Mouse (Mus musculus) C2C12 (cell line): Measurements from ENCODE around the gene Col4a1. TPM values are rescaled to one million over a fixed set of nuclear protein-coding genes. Genes with fewer than 3 reads are reported as not detected.

ENCODE experiments used
- H3K27me3 ChIP-seq: one replicate; pipeline ENCODE4 v1.6.1; 2011; ENCODE audit not compliant: control insufficient read depth, insufficient read depth, insufficient read length
- H3K36me3 ChIP-seq: one replicate; pipeline ENCODE4 v1.6.1; 2011; ENCODE audit not compliant: control insufficient read depth, insufficient read depth
- H3K4me3 ChIP-seq: one replicate; pipeline ENCODE4 v1.5.1; 2011; ENCODE audit warnings: mild to moderate bottlenecking, control low read depth; ENCODE audit not compliant: poor library complexity, insufficient read depth, severe bottlenecking
- H3K79me2 ChIP-seq: one replicate; pipeline ENCODE4 v1.6.1; 2011; ENCODE audit not compliant: control insufficient read depth, insufficient read depth
- H3K79me3 ChIP-seq: one replicate; pipeline ENCODE4 v1.6.1; 2011; ENCODE audit warnings: low read depth, control low read depth
- H3ac ChIP-seq: one replicate; pipeline ENCODE3; 2011; ENCODE audit warnings: low read depth; ENCODE audit not compliant: control insufficient read depth, insufficient read length
- CEBPB ChIP-seq: IDR thresholded peaks from one replicate; pipeline ENCODE4 v1.6.1; 2011; ENCODE audit warnings: low read depth, mild to moderate bottlenecking, control low read depth, moderate library complexity
- CTCF ChIP-seq: IDR thresholded peaks from one replicate; pipeline ENCODE4 v1.5.1; 2011; ENCODE audit not compliant: control insufficient read depth, insufficient read depth, insufficient read length
- FOSL1 ChIP-seq: IDR thresholded peaks from one replicate; pipeline ENCODE4 v1.8.0; 2011; ENCODE audit warnings: mild to moderate bottlenecking, low read length; ENCODE audit not compliant: poor library complexity, insufficient read depth, severe bottlenecking
- MAX ChIP-seq: IDR thresholded peaks from one replicate; pipeline ENCODE4 v1.6.1; 2011; ENCODE audit warnings: mild to moderate bottlenecking, control low read depth
- MYOD1 ChIP-seq: IDR thresholded peaks from one replicate; pipeline ENCODE4 v1.6.1; 2011; ENCODE audit warnings: low read depth; ENCODE audit not compliant: control insufficient read depth, insufficient read length
- MYOG ChIP-seq: IDR thresholded peaks from one replicate; pipeline ENCODE4 v1.6.1; 2011; ENCODE audit not compliant: control insufficient read depth, insufficient read length; ENCODE audit errors: extremely low read depth
- USF1 ChIP-seq: IDR thresholded peaks from one replicate; pipeline ENCODE4 v1.6.1; 2011; ENCODE audit warnings: low read depth, mild to moderate bottlenecking, control low read depth, moderate library complexity
- polyA plus RNA-seq: library from polyadenylated mRNA; unstranded; fragments of >200 nt; fragmentation: generic; extraction: Trizol; gene quantifications from one replicate; pipeline ENCODE4 v1.2.1, GENCODE M21; 2012; ENCODE audit warnings: missing spikeins

Col4a1 gene
- polyA plus RNA-seq, 1 experiment = 74.7 TPM

DNA sequence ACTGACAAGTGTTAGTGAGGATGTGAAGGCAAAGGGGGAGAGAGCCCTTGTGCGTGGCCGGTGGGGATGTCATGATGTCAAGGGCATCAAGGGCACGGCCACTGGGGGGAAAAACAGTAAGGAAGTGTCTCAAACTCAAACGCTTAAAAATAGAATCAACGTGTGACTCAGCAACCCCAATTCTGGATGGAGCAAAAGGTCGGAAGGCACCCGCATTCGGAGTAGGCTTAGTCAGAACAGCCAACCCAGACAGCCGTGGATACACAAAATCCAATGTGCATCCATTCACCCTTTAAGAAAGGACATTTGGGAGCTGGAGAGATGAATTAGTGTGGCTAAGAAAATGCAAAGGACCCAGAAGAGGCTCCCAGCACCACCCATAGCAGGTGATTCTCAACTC lies 107.1 kb downstream of the Col4a1 start:
- H3K36me3 ChIP-seq = peaks cover 17% of the 10 kb centered on the region
- no peaks in the 10 kb centered on the region for H3K79me2 ChIP-seq
- no peak overlapping the region for H3ac ChIP-seq
- no peak for TF ChIP-seq MYOD1
- no peaks in the 10 kb centered on the region for H3K79me3 ChIP-seq
- no peaks in the 10 kb centered on the region for H3K27me3 ChIP-seq
- no peak overlapping the region for H3K4me3 ChIP-seq

DNA sequence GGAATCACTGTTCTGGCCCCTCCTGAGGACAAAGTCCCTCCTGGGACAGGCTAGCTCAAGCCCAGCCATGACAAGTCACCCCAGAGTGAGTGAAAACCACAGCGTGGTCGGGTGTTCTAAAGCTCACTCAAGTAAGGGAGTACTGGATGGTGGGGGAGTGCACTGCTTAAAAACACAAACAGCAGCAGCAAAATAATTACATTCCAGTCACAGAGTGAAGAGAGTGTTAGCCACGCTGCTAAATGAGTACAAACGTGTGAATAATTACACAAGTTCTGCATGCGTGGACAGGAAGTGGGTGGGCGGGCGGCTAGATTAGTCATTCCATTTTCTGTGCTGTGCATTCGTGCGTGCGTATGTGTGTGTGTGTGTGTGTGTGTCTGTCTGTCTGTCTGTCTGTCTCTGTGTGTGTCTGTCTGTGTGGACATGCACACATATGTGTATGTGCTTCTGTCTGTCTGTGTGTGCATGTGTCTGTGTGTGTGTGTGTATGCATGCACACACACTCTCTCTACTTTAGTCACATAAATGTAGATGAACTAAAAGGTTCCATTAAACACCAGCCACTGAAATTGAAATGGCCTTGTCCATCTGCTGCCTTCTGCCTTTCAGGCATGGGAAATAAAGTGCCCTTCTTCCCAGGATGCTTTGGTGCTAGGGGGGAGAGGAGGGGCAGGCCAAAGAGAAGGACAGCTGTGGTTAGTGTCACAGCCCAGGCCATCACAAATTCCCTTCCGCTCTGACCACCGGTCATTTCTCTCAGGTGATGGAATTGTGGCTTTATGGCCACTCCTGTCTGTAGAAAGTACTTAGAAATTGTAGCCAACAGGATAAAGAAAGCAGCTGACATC lies 109.1 kb downstream of the Col4a1 start:
- Histone ChIP-seq H3K79me3 (no peaks in the 10 kb centered on the region), H3K36me3 (peaks cover 26% of the 10 kb centered on the region)

DNA sequence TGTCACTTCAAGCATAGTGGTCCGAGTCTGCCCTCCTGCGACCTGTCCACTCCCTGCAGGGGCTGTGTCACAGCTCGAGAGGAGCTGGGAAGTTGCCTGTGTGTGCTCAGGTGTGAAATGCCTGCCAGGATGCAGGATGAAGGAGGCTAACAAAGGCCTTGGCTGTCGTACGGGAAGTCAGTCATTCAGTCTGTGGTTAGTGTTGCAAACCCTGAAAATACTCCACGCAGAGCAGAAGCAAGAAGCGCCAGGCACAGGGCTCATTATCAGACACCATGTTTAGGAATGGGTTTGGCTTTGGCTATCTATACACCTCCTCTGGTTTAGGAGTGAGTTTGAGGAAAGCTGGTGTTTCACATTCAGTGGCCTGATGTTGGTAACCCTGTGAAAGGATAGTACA lies 114.0 kb downstream of the Col4a1 start:
- Histone ChIP-seq H3K27me3 (no peaks in the 10 kb centered on the region), H3K4me3 (no peak overlapping the region), H3K36me3 (peaks cover 19% of the 10 kb centered on the region), H3K79me2 (no peaks in the 10 kb centered on the region), H3ac (no peak overlapping the region), H3K79me3 (no peaks in the 10 kb centered on the region)
- no peak for TF ChIP-seq CEBPB
- TF ChIP-seq FOSL1 = no peak
- no peak for TF ChIP-seq USF1
- no peak for TF ChIP-seq CTCF
- no peak for TF ChIP-seq MAX
- TF ChIP-seq MYOG = no peak
- no peak for TF ChIP-seq MYOD1

More for the DNA sequence above, 109.1 kb downstream of the Col4a1 start:
- TF ChIP-seq FOSL1 (no peak), USF1 (no peak)
- no peaks in the 10 kb centered on the region for H3K79me2 ChIP-seq
- H3K27me3 ChIP-seq = no peaks in the 10 kb centered on the region
- H3ac ChIP-seq = no peak overlapping the region
- H3K4me3 ChIP-seq = no peak overlapping the region

DNA sequence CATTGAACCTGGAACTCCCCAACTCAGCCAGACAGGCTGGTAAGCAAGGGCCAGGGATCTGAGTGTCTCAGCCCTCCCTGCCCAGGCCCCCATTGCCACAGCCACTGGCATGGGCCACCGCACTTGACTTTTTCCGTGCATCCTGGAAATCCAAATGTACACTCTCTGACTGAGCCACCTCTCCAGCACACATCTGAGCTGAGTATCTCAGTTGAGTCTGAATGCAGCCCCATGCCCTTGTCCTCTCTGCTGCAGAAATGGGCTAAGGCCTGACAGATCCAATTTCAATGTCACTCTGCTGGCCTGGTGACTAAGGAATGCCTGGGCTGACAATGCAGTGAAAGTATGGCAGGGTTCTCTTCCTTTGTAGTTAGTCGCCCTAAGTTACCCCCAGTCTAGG lies 114.6 kb downstream of the Col4a1 start:
- no peaks in the 10 kb centered on the region for H3K79me2 ChIP-seq
- TF ChIP-seq MAX (no peak), MYOG (no peak), CTCF (no peak), USF1 (no peak), CEBPB (no peak), FOSL1 (no peak), MYOD1 (no peak)
- H3ac ChIP-seq = no peak overlapping the region
- H3K27me3 ChIP-seq = no peaks in the 10 kb centered on the region
- no peak overlapping the region for H3K4me3 ChIP-seq
- no peaks in the 10 kb centered on the region for H3K79me3 ChIP-seq
- H3K36me3 ChIP-seq = peaks cover 19% of the 10 kb centered on the region

DNA sequence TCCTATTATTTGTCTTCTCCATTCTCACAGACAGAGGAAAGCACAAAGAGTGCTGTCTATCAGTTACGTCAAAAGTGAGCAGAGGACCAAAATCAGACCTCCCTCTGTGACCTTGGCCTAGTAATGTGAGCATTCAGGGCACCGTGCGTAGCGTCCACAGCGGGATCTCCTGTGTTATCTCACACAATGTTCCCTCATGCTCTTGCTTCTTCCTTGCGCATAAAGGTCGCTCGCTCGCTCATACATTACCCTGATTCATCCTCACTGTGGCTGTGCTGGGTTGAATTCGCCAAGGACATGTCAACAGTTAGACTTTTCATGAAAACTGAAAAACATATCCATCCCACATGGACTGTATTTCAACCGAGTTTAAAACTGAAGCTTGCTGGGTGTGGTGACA lies 115.4 kb downstream of the Col4a1 start:
- no peaks in the 10 kb centered on the region for H3K79me2 ChIP-seq
- TF ChIP-seq USF1 (no peak), MYOD1 (no peak), MAX (no peak), FOSL1 (no peak), MYOG (no peak), CEBPB (no peak), CTCF (no peak)

DNA sequence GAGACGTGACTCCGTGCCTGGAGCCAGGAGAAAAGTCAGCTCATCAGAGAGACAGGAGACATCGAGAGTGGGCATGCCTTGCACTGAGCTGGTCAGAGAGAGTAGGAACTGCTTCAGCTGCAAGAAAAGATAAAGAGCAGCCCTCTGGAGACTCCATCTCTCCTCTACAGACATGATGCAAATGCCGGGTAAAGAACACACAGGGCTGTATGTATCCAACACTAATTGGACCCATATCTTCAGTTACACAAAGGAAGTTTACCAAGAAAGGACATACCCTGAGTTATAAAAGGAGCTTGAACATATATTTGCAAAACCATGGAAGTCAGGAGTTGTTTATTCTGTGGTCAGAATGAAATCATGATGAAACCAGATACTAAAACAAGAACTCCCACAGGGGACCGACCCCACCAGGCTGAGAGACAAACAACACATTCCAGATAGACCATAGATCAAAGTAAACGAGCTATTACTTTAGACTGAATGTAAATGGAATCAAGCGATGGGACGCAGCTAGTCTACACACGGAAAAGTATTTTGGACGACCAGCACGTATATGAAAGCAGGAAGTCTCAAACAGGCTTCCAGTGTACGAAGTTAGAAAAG lies 119.8 kb downstream of the Col4a1 start:
- no peak for TF ChIP-seq USF1
- no peak for TF ChIP-seq FOSL1
- no peak for TF ChIP-seq MAX
- no peak for TF ChIP-seq MYOD1
- TF ChIP-seq CEBPB = no peak
- no peak for TF ChIP-seq CTCF
- no peak for TF ChIP-seq MYOG
- Histone ChIP-seq H3K36me3 (no peaks in the 10 kb centered on the region), H3K79me3 (no peaks in the 10 kb centered on the region), H3ac (no peak overlapping the region), H3K4me3 (no peak overlapping the region), H3K79me2 (no peaks in the 10 kb centered on the region), H3K27me3 (no peaks in the 10 kb centered on the region)

More for the DNA sequence above, 115.4 kb downstream of the Col4a1 start:
- Histone ChIP-seq H3K27me3 (no peaks in the 10 kb centered on the region), H3K4me3 (no peak overlapping the region), H3K79me3 (no peaks in the 10 kb centered on the region), H3ac (no peak overlapping the region), H3K36me3 (peaks cover 19% of the 10 kb centered on the region)
